Mouse (Mus musculus) thymus, adult 2 months (tissue): ENCODE data around the gene Bard1.

ENCODE experiments used
- CTCF ChIP-seq: fragments of 200-500 bp; IDR thresholded peaks from 2 replicates; pipeline ENCODE4 v1.5.1; 2012; ENCODE audit warnings: mild to moderate bottlenecking, control low read depth, low read length, moderate library complexity, borderline replicate concordance; ENCODE audit not compliant: control insufficient read depth, poor library complexity, insufficient read depth; ENCODE audit errors: extremely low read depth
- POLR2A ChIP-seq: fragments of 200-500 bp; IDR thresholded peaks from 2 replicates; pipeline ENCODE4 v1.6.1; 2012; ENCODE audit warnings: mild to moderate bottlenecking, low read length, control low read depth, moderate library complexity; ENCODE audit not compliant: control insufficient read depth, poor library complexity, insufficient read depth; ENCODE audit errors: extremely low read depth

GRCm38 (mm10) chr1:71063885-71064492, 39.0 kb downstream of the Bard1 start:
- no peak for TF ChIP-seq CTCF
- no peak for TF ChIP-seq POLR2A
